Mouse (Mus musculus) left cerebral cortex, adult 8-10 months (tissue): Measurements from ENCODE around the gene Zfp787. TPM values are rescaled to one million over a fixed set of nuclear protein-coding genes. Genes with fewer than 3 reads are reported as not detected.
A peak's percentile ranks its signal among the peaks of the same experiment; 100 is the strongest.
"Not testable (repeated sequence)": the region's sequence is repeated elsewhere in the genome, so short reads cannot be mapped to it uniquely, and the experiment has no call there.

Experiments
- DNase-seq, 2 experiments: peaks; one replicate each; pipeline ENCODE4 v3.0.0; 2022; ENCODE audit warnings: low spot score in 2 of 2
- total RNA-seq, 4 experiments: library from RNA; stranded (reverse); gene quantifications; 2 replicates each; pipeline ENCODE4 v1.2.4; 2022

Zfp787 gene
- total RNA-seq = 10 to 100 TPM; 29.2 to 35.3 (median 32.1) TPM

- DNase-seq = peak; percentile 87 to 98
Observed at GRCm38 (mm10) chr7:6155901-6156411, at the start of gene Zfp787. Gene Zfp787, minus strand, starts transcription at chr7:6155997.

- DNase-seq = no peak
Observed at GRCm38 (mm10) chr7:6204200-6204599, 48.4 kb upstream of the Zfp787 start.

DNA sequence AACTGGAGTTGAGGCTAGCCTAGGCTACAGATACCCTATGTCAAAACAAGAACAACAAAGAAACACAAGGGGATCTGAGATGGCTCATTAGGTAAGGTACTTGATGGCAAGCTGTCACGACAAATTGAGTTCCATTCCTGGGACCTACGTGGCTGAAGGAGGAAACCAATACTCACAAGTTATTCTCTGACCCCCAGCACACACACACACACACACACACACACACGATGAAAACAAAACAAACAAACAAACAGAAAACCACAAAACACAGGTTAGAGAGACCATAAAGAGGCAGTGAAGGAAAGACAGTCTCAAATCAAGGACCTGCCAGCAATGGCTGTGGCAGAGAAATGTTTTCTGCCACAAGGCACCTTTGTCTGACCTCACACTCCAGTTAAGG lies 41.0 kb upstream of the Zfp787 start, which contains the start of gene Galp:
Galp (plus strand) TSS at position 301 of the 400 bp plus-strand sequence.
- DNase-seq = no peak

- DNase-seq = no peak
Observed at GRCm38 (mm10) chr7:6195777-6196176, 40.0 kb upstream of the Zfp787 start.

DNA sequence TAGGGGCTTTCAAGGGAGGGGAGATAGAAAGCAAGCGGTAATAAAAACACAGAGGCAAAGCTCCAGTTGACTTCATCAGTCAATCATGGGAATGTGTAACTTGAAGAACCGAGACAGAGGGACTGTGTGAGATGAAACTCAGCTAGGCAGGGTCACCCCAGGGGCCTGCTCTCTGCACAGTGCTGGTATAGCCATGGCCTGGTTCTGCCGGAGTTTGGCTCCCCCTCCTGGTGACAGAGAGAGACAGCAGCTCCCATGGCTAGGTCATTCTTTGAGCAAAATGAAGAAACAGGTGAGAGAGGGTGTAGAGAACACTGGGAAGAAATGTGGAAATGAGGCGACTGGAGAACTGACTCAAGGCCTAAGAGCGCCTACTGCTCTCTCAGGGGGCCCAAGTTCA lies 38.3 kb upstream of the Zfp787 start:
- DNase-seq = no peak

DNA sequence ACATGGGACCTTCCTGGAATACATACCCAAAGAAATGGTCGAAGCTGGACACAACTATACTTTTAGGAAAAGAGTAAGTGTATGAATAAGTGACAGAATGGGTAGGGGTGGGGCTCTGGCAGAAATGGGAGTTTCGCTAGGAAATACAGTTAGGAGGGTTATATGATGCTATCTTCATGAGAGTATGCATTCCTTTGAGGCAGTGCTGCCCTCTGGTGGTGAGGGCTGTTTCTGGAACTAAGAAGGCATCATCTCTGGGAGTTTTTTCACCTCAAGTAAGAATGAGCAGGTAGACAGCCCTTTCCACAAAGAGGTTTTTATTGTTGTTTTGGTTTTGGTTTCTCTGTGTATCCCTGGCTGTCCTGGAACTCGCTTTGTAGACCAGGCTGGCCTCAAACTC lies 35.6 kb upstream of the Zfp787 start:
- peak; percentile 51 to 76 for DNase-seq

GRCm38 (mm10) chr7:6189542-6189941 lies 33.7 kb upstream of the Zfp787 start:
- no peak for DNase-seq

DNA sequence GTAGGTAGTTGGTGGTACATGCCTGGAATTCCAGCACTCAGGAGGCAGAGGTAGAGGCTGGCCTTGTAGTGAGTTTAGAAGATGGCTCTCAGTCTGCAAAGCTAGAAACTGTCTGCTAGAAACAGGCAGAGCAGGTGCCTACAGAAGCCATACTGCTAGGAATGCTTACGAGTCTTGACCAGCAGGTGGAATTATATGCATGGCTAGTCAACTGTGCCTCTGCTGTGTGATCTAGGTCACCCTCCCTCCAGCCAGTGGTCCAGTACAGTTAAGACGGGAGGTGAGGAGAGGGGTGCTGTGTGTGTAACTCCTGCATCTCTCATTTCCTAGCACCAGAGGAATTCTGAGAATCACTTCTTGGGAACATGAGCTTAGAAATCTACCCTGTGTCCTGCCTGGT lies 31.0 kb upstream of the Zfp787 start:
- no peak for DNase-seq

DNA sequence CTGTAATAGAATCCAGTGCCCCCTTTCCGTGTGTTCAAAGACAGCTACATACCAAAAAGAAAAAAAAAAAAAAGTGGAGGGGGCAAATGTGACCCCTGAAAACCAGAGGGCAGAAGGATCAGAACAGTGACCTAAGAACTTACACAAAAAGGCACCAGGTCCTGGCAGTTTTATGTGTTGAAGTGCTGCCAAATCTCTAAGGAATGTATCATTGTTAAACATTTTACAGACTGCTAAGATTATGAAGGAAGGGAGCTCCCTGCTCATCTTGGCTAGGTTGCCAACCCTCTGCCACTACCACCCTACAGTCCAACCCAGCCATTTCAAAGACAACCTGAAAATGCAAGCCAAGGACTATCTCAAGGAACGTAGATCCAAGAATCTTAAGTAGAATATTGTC lies 30.4 kb upstream of the Zfp787 start:
- DNase-seq = no peak

- DNase-seq = no peak
Observed at GRCm38 (mm10) chr7:6185391-6185790, 29.6 kb upstream of the Zfp787 start.

GRCm38 (mm10) chr7:6184521-6184920 lies 28.7 kb upstream of the Zfp787 start:
- no peak for DNase-seq

GRCm38 (mm10) chr7:6183802-6184201 lies 28.0 kb upstream of the Zfp787 start:
- no peak for DNase-seq

DNA sequence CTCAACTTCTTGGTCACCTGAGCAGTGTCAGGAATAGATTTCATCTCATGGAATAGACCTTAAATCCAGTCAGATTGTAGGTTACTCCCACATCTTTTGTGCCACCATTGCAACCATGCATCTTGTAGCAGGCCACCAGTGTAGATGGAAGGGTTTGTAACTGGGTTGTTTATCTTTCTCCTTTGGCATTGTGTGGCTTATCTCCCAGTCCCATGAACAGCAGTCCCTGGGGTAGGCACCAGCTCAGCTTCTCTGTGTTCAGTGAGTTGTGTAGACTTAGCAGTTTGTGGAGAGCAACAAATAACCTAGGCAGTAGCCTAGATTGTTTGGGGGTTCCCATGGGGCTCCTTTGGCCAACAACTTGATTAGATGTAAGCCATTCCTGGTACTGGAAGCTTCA lies 27.1 kb upstream of the Zfp787 start:
- DNase-seq = no peak

DNA sequence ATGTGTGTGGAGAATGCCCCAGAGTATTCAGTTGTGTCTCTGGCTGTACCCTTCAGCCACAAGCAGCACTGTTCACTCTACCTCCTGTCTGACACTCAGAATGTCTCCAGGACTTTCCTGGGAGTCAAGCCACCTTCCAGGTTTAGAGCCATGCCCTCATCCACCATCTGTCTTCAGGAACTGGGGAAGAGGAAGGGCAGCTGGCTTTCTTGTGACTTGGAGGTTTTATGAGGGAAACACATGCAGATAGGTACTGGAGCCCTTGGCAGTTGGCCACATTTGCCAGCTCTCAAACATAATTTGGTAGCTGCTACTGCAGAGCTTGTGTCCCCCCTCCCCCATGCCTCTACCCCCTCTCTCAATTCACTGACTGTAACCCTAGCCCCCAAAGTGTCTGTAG lies 23.2 kb upstream of the Zfp787 start:
- no peak for DNase-seq

DNA sequence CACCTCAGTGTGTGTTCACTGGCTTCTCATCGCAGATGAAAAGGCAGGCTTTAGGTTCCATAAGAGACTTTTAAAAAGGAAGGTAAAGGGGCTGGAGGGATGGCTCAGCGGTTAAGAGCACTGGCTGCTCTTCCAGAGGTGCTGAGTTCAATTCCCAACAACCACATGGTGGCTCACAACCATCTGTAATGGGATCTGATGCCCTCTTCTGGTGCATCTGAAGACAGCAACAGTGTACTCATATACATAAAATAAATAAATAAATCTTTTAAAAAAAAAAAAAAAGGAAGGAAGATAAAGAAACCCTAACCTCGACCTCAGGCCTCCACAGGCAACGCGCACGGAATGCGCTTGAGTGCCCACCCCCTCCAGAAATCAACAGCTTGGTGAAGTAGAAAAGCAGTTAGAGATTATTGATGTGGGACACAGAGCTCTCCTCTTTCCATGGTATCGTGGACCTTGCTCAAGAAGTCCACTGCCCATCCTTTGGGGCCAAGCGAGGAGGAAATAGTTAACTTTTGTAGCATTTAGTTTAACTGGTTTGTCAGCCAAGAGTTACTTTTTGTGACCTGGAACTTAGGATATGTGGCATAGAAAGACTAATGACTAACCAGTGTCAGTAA lies 18.7 kb upstream of the Zfp787 start:
- not testable (repeated sequence) for DNase-seq

DNA sequence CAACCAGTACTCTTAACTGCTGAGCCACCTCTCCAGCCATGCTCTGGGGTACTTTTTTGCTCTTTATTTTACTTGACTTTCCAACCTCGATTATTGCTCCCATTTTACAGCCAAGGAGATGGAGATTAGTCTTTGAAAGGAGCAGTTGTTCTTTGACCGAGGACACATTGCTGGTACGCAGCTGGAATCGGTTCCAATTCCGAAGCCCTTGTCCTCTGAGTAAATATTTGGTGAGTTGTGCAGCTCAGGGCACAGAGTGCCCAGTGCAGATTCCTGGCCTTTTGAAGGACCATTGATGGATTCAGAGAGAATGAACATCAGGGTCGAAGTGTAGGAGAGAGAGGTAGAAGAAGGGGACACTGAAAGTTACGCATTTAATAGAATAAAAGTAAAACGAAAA lies 18.1 kb upstream of the Zfp787 start:
- DNase-seq = no peak

DNA sequence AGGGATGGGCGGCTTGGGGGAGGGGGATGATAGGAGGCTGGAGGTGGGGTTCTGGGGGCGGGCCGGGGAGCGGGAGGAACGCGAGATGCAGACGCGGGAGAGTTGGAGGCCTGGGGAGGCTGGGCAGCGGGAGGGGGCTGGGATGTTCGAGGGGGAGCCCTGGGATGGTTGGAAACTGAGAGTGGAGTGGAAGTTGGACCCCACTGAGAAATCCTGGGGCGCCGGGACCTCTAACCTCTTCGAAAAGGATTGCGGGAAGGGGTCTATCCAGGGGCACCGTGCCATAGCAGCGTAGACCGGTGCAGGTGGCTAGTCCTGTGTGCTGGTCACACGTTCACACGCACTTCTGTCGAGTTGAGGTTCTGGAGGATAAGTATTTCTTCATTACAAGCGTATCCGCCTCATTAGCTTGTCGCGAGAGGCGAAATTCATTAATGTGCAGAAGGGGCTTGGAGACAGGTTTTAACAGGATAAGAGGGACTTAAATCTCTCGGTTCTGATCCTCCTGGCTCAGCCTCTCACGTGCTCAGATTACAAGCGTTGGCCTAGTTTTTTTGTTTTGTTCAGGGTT lies 17.0 kb upstream of the Zfp787 start:
- no peak for DNase-seq

- DNase-seq = peak; percentile 94 to 99
Observed at GRCm38 (mm10) chr7:6172006-6172649, 16.3 kb upstream of the Zfp787 start, which contains the start of gene Zfp444. Gene Zfp444, plus strand, starts transcription at chr7:6172226.

GRCm38 (mm10) chr7:6171444-6172005 lies 15.7 kb upstream of the Zfp787 start:
- peak in 1 of 2 experiments; percentile 62 for DNase-seq

DNA sequence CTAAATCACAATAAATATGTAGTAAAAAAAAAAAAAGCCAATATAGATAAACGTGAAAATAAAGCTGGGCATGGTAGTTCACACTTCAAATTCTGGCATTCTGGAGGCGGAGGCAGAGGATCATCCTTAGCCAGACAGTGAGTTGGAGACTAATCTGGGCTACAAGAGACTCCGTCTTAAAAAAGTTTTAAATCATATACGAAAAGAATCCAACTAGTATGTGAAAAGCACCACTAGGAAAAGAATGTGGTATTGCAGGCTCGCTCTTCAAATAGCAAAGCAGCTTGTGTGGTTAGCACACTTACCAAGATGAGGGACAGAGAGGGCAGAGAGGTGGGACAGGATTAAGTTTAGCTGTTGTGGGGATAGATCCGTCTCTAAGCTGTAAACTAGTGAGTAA lies 15.1 kb upstream of the Zfp787 start:
- DNase-seq = no peak

DNA sequence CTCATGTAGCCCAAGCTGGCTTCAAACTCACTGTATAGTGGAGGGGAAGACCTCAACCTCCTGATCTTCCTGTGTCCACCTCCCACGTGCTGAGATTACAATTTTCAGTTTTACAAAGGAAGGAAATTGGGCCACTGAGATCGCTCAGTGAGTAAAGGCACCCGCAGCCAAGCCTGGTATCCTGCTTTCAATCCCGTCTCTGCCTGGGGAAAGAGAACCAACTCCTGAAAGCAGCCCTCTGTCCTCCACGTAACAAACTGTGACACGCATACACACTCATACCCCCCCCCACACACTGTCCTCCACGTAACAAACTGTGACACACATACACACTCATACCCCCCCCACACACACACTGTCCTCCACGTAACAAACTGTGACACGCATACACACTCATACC lies 14.6 kb upstream of the Zfp787 start:
- DNase-seq = no peak

DNA sequence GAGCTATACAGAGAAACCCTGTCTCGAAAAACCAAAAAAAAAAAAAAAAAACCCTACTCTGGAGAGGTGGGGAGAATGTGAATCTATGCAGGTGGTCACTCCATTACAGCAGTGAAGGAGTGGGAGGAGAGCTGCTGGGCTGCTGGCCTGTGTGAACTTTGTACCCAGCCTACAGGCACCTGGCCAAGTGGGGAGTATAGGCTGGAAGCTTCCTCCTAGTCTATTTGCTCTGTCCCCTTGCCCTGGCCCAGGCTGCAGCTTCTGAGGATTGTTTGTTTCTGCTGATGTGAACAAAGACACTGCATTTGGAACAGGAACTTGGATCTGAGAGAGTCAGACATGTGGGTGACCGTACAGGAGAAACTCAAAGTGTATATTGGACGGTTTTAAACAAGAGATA lies 13.6 kb upstream of the Zfp787 start:
- no peak for DNase-seq
